Mouse (Mus musculus) intestine, postnatal 0 days (tissue): ENCODE data around the gene Hmgxb4. TPM values are rescaled to one million over a fixed set of nuclear protein-coding genes. Genes with fewer than 3 reads are reported as not detected.
A peak's percentile ranks its signal among the peaks of the same experiment; 100 is the strongest.

Experiments
- ATAC-seq: fragments of 200-750 bp; cut with Nextera tagmentation; 2 replicates; pipeline ENCODE4 v1.8.0; 2017; ENCODE audit warnings: mild to moderate bottlenecking, moderate TSS enrichment, moderate library complexity
- H3K27ac ChIP-seq: fragments of 300-500 bp; sonication (generic); 2 replicates; pipeline ENCODE4 v1.5.1; 2014; ENCODE audit warnings: mild to moderate bottlenecking, low read depth, low read length, moderate library complexity
- H3K27me3 ChIP-seq: fragments of 300-500 bp; sonication (generic); replicated peaks from 2 replicates; pipeline ENCODE4 v1.6.1; 2014; ENCODE audit warnings: low read length, mixed read lengths; ENCODE audit not compliant: control insufficient read depth, insufficient read depth
- H3K36me3 ChIP-seq: fragments of 300-500 bp; sonication (generic); 2 replicates; pipeline ENCODE4 v1.6.1; 2014; ENCODE audit warnings: mild to moderate bottlenecking, moderate library complexity; ENCODE audit not compliant: control insufficient read depth, insufficient read depth
- H3K4me1 ChIP-seq: fragments of 300-500 bp; sonication (generic); replicated peaks from 2 replicates; pipeline ENCODE4 v1.6.1; 2014; ENCODE audit warnings: antibody characterized with exemption, low read length, mixed read lengths; ENCODE audit not compliant: control insufficient read depth, insufficient read depth
- H3K4me2 ChIP-seq: fragments of 300-500 bp; sonication (generic); replicated peaks from 2 replicates; pipeline ENCODE4 v1.6.1; 2014; ENCODE audit warnings: low read depth, mild to moderate bottlenecking, moderate library complexity
- H3K4me3 ChIP-seq: fragments of 300-500 bp; sonication (generic); 2 replicates; pipeline ENCODE4 v1.5.1; 2014; ENCODE audit warnings: low read depth, low read length
- H3K9ac ChIP-seq: fragments of 300-500 bp; sonication (generic); 2 replicates; pipeline ENCODE4 v1.6.1; 2014; ENCODE audit warnings: mild to moderate bottlenecking, low read depth, low read length
- H3K9me3 ChIP-seq: fragments of 300-500 bp; sonication (generic); 2 replicates; pipeline ENCODE4 v1.6.1; 2016; ENCODE audit warnings: mixed run types; ENCODE audit not compliant: control insufficient read depth
- CTCF ChIP-seq: sonication (generic); IDR thresholded peaks from 2 replicates; pipeline ENCODE4 v1.5.1; 2016; ENCODE audit warnings: low read depth, mild to moderate bottlenecking, control low read depth, antibody characterized with exemption, moderate library complexity
- WGBS: fragments of 180-500 bp; shearing (Covaris S2); extraction: QIAGEN DNeasy Blood & Tissue Kit; methylation state at CpG from one replicate; pipeline ENCODE4 v1.1.7; 2014; 5-methylcytosine and 5-hydroxymethylcytosine counted together
- polyA plus RNA-seq: library from polyadenylated mRNA; unstranded; fragments of >200 nt; fragmentation: Nextera tagmentation; extraction: Ambion mirVana; gene quantifications from 2 replicates; pipeline ENCODE4 v1.2.1, GENCODE M21; 2015

Gene Hmgxb4
- polyA plus RNA-seq, 1 experiment from 2014 or later, result 10.7 TPM

GRCm38 (mm10) chr8:75038497-75038896 is 45.3 kb downstream of the Hmgxb4 start:
- Histone ChIP-seq H3K9me3 (no peaks in the 10 kb centered on the region), H3K36me3 (no peaks in the 10 kb centered on the region; the same call in 1 of the 2 replicates), H3K27ac (no peak overlapping the region), H3K4me1 (peaks cover 5% of the 10 kb centered on the region; the same call in 1 of the 2 replicates), H3K27me3 (no peaks in the 10 kb centered on the region), H3K4me3 (no peak overlapping the region), H3K9ac (no peak overlapping the region), H3K4me2 (no peak overlapping the region)
- no peak for TF ChIP-seq CTCF
- no peak for ATAC-seq

DNA sequence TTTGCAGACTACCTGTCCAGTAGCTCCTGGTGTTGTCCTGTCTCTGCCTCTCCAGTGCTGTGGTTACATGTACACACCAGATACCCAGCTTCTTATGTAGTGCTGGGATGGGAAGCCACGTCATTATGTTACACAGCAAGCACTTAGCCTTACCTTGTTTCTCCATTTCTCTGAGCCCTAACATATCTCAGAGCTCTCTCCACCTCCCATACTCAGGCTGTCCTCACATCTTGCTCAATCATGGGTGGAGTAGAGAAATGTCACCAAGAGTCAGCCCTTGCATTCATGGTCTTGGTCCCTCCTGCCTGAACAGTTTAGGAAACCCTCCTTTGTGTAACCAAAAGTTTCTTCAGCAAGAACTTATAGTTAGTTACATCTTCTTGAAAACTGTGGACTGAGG is 46.6 kb downstream of the Hmgxb4 start:
- Histone ChIP-seq H3K9ac (no peak overlapping the region), H3K4me3 (no peak overlapping the region), H3K4me1 (no peaks in the 10 kb centered on the region), H3K9me3 (no peaks in the 10 kb centered on the region), H3K27ac (no peak overlapping the region), H3K27me3 (no peaks in the 10 kb centered on the region), H3K4me2 (no peak overlapping the region), H3K36me3 (no peaks in the 10 kb centered on the region; the same call in 1 of the 2 replicates)
- WGBS, result 84% methylated on average over 1 of the region's 1 CpGs
- ATAC-seq, result no peak
- TF ChIP-seq CTCF, result no peak

DNA sequence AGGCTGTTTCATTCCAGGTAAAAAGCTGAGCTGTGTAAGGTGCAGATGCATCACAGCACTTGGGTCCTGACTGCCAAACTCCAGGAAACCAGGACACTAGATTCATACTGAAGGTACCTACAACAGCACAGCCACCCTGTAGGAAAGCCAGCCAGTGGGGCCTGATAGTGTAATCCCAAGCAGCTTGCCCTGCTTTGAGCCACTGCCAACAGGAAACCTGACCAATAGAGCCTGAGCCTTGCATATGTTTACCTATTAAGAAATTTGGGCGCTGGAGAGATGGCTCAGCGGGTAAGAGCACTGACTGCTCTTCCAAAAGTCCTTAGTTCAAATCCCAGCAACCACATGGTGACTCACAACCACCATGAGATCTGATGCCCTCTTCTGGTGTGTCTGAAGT is 49.0 kb downstream of the Hmgxb4 start:
- H3K9ac ChIP-seq, result no peak overlapping the region
- ATAC-seq, result no peak

GRCm38 (mm10) chr8:75042974-75043373 is 49.8 kb downstream of the Hmgxb4 start:
- ATAC-seq, result no peak
- Histone ChIP-seq H3K4me1 (no peaks in the 10 kb centered on the region), H3K4me3 (no peak overlapping the region), H3K27me3 (no peaks in the 10 kb centered on the region), H3K27ac (no peak overlapping the region), H3K9me3 (no peaks in the 10 kb centered on the region), H3K36me3 (no peaks in the 10 kb centered on the region), H3K9ac (no peak overlapping the region), H3K4me2 (no peak overlapping the region)
- WGBS, result 92% methylated on average over 1 of the region's 1 CpGs
- TF ChIP-seq CTCF, result no peak

More for the DNA sequence above, 49.0 kb downstream of the Hmgxb4 start:
- Histone ChIP-seq H3K4me1 (no peaks in the 10 kb centered on the region), H3K27ac (no peak overlapping the region), H3K4me2 (no peak overlapping the region), H3K36me3 (no peaks in the 10 kb centered on the region), H3K9me3 (no peaks in the 10 kb centered on the region), H3K27me3 (no peaks in the 10 kb centered on the region), H3K4me3 (no peak overlapping the region)
- no peak for TF ChIP-seq CTCF
- WGBS, result 76% methylated on average over 2 of the region's 2 CpGs

DNA sequence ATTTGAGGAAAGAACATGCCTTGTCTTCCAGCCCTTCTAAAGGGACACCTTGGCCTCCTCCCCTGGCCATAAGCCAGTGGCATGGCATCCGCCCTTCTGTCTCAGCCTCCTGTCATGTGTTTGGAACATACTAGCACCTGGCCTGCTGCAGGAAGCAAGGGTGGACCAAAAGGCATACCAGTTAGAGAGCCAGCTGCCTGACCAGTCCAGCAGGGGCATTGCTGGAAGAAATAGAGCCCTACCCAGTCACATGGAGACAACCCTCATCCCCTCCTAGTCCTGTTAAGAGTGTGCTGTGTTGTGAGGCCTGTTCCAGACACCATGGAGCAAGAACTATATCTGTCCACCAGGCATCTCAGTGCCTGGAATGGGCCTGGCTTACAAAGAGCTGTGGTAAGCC is 53.1 kb downstream of the Hmgxb4 start:
- Histone ChIP-seq H3K9ac (no peak overlapping the region), H3K36me3 (no peaks in the 10 kb centered on the region; the same call in 1 of the 2 replicates), H3K4me3 (no peak overlapping the region), H3K4me1 (no peaks in the 10 kb centered on the region), H3K9me3 (no peaks in the 10 kb centered on the region), H3K27me3 (no peaks in the 10 kb centered on the region), H3K27ac (no peak overlapping the region), H3K4me2 (no peak overlapping the region)
- 93% methylated on average over 1 of the region's 1 CpGs for WGBS
- TF ChIP-seq CTCF, result no peak
- ATAC-seq, result 0 out of 2 replicates have a peak, but pooled peaks have one; percentile 23

DNA sequence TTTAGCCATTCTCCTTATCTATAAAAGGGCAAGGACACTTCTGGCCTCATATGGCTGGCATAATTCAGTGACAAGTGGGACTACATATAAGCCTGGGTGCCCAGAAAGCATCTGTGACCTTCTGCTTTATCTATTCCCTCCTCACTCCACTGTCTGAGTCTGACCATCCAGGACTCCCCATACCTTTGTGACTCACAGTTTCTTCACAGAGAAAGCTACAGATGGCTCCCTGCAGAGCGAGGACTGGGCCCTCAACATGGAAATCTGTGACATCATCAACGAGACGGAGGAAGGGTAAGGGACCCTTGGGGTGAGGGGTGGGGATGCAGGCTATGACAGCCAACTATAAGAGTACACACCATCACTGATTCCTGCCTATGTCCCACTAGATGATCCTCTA is 54.6 kb downstream of the Hmgxb4 start:
- no peak for ATAC-seq
- Histone ChIP-seq H3K27me3 (no peaks in the 10 kb centered on the region), H3K9me3 (no peaks in the 10 kb centered on the region), H3K4me3 (no peak overlapping the region), H3K27ac (no peak overlapping the region), H3K4me2 (no peak overlapping the region), H3K4me1 (no peaks in the 10 kb centered on the region), H3K36me3 (peaks cover 4% of the 10 kb centered on the region; the same call in 1 of the 2 replicates), H3K9ac (no peak overlapping the region)
- 92% methylated on average over 3 of the region's 3 CpGs for WGBS
- TF ChIP-seq CTCF, result no peak

DNA sequence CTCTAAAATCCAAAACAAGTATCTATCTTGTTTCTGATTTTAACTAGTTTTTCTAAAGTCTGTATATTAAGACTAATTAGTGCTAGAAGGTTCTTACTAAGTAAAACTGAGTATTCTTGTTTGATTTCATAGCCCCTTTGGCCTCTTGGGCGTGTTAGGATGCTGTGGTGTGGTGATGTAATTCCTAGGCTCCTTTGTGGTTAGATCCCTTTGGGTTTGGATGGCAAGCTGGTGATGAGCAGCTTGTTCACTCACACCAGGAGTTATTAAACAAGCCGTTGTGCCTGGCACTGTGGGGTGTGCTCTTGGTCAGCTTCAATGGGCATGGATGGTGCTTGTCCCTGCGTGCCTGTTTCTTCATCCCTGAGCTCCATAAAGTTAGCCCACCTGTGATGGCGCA is 60.2 kb downstream of the Hmgxb4 start:
- Histone ChIP-seq H3K4me3 (no peak overlapping the region), H3K27ac (no peak overlapping the region), H3K4me1 (no peaks in the 10 kb centered on the region), H3K27me3 (no peaks in the 10 kb centered on the region), H3K36me3 (peaks cover 30% of the 10 kb centered on the region), H3K9me3 (no peaks in the 10 kb centered on the region), H3K9ac (no peak overlapping the region), H3K4me2 (no peak overlapping the region)
- TF ChIP-seq CTCF, result no peak
- no peak for ATAC-seq
- 96% methylated on average over 4 of the region's 4 CpGs for WGBS
